Mouse (Mus musculus) embryonic facial prominence, embryonic 11.5 days (tissue): Measurements from ENCODE around the gene Tesk1. TPM values are rescaled to one million over a fixed set of nuclear protein-coding genes. Genes with fewer than 3 reads are reported as not detected.
A peak's percentile ranks its signal among the peaks of the same experiment; 100 is the strongest.

Source experiments
- ATAC-seq: fragments of 200-750 bp; cut with Nextera tagmentation; replicated peaks from 2 replicates; pipeline ENCODE4 v1.8.0; 2017; ENCODE audit warnings: low read depth; ENCODE audit not compliant: insufficient number of reproducible peaks, low FRiP score, low TSS enrichment
- DNase-seq: peaks from one replicate; pipeline ENCODE4 v3.0.0-alpha.2; 2015; ENCODE audit warnings: low spot score
- H3K27ac ChIP-seq: fragments of 300-500 bp; sonication (generic); replicated peaks from 2 replicates; pipeline ENCODE4 v1.5.1; 2014; ENCODE audit warnings: mild to moderate bottlenecking, low read depth, low read length, control low read depth
- H3K27me3 ChIP-seq: fragments of 300-500 bp; sonication (generic); 2 replicates; pipeline ENCODE4 v1.6.1; 2014; ENCODE audit warnings: mild to moderate bottlenecking, low read length, moderate library complexity, mixed read lengths; ENCODE audit not compliant: control insufficient read depth, insufficient read depth
- H3K36me3 ChIP-seq: fragments of 300-500 bp; sonication (generic); replicated peaks from 2 replicates; pipeline ENCODE4 v1.6.1; 2014; ENCODE audit warnings: low read depth, mild to moderate bottlenecking, low read length, moderate library complexity, mixed read lengths; ENCODE audit not compliant: control insufficient read depth, insufficient read depth
- H3K4me1 ChIP-seq: fragments of 300-500 bp; sonication (generic); 2 replicates; pipeline ENCODE4 v1.6.1; 2014; ENCODE audit warnings: low read length, mixed read lengths; ENCODE audit not compliant: control insufficient read depth, insufficient read depth
- H3K4me2 ChIP-seq: fragments of 300-500 bp; sonication (generic); 2 replicates; pipeline ENCODE4 v1.6.1; 2014; ENCODE audit warnings: low read depth, mild to moderate bottlenecking, control low read depth, low read length, moderate library complexity
- H3K4me3 ChIP-seq: fragments of 300-500 bp; sonication (generic); 2 replicates; pipeline ENCODE4 v1.5.1; 2014; ENCODE audit warnings: low read depth, low read length, control low read depth
- H3K9ac ChIP-seq: fragments of 300-500 bp; sonication (generic); replicated peaks from 2 replicates; pipeline ENCODE4 v1.6.1; 2014; ENCODE audit warnings: mild to moderate bottlenecking, control low read depth, low read length
- H3K9me3 ChIP-seq: fragments of 300-500 bp; sonication (generic); replicated peaks from 2 replicates; pipeline ENCODE4 v1.6.1; 2016; ENCODE audit warnings: mild to moderate bottlenecking, low read length, inconsistent platforms, mixed read lengths; ENCODE audit not compliant: control insufficient read depth
- whole genome bisulfite sequencing: fragments of 180-500 bp; shearing (Covaris S2); extraction: QIAGEN DNeasy Blood & Tissue Kit; methylation state at CpG from one replicate; pipeline ENCODE4 v1.1.7; 2014; 5-methylcytosine and 5-hydroxymethylcytosine counted together
- polyA plus RNA-seq: library from polyadenylated mRNA; unstranded; fragments of >200 nt; fragmentation: Nextera tagmentation; extraction: Ambion mirVana; gene quantifications from 2 replicates; pipeline ENCODE4 v1.2.1, GENCODE M21; 2014

Gene Tesk1
- polyA plus RNA-seq, 1 experiment from 2014 or later, result 8.2 TPM

GRCm38 (mm10) chr4:43447251-43447650, 5.5 kb downstream of the Tesk1 start:
- no peaks in the 10 kb centered on the region for H3K27me3 ChIP-seq
- DNase-seq, result no peak
- no peak overlapping the region for H3K4me2 ChIP-seq
- no peak overlapping the region for H3K4me3 ChIP-seq
- no peaks in the 10 kb centered on the region for H3K9me3 ChIP-seq
- H3K4me1 ChIP-seq, result peaks cover 4% of the 10 kb centered on the region; the same call in 1 of the 2 replicates
- H3K36me3 ChIP-seq, result peaks cover 8% of the 10 kb centered on the region
- no peak overlapping the region for H3K27ac ChIP-seq
- H3K9ac ChIP-seq, result no peak overlapping the region
- WGBS, result 95% methylated on average over 13 of the region's 13 CpGs
- ATAC-seq, result no peak

GRCm38 (mm10) chr4:43448554-43448953, 6.8 kb downstream of the Tesk1 start:
- no peak for ATAC-seq
- peaks cover 4% of the 10 kb centered on the region; the same call in 1 of the 2 replicates for H3K4me1 ChIP-seq
- WGBS, result 92% methylated on average over 3 of the region's 3 CpGs

GRCm38 (mm10) chr4:43452315-43452714, 10.6 kb downstream of the Tesk1 start:
- Histone ChIP-seq H3K27me3 (peaks cover 6% of the 10 kb centered on the region; the same call in 1 of the 2 replicates), H3K4me2 (no peak overlapping the region), H3K36me3 (no peaks in the 10 kb centered on the region; the same call in 1 of the 2 replicates), H3K9me3 (no peaks in the 10 kb centered on the region), H3K4me1 (no peaks in the 10 kb centered on the region; the same call in 1 of the 2 replicates), H3K9ac (no peak overlapping the region), H3K27ac (no peak overlapping the region), H3K4me3 (no peak overlapping the region)
- ATAC-seq (no peak), DNase-seq (no peak)
- 62% methylated on average over 11 of the region's 11 CpGs for WGBS

More at GRCm38 (mm10) chr4:43448554-43448953, 6.8 kb downstream of the Tesk1 start:
- no peak overlapping the region for H3K27ac ChIP-seq
- H3K27me3 ChIP-seq, result no peaks in the 10 kb centered on the region
- no peak overlapping the region for H3K4me3 ChIP-seq
- no peaks in the 10 kb centered on the region for H3K9me3 ChIP-seq
- no peak overlapping the region for H3K9ac ChIP-seq
- H3K36me3 ChIP-seq, result peaks cover 8% of the 10 kb centered on the region
- H3K4me2 ChIP-seq, result no peak overlapping the region
- no peak for DNase-seq

- no peak for ATAC-seq
- Histone ChIP-seq H3K4me2 (peak overlapping the region; percentile 41), H3K4me1 (no peaks in the 10 kb centered on the region; the same call in 1 of the 2 replicates), H3K27me3 (peaks cover 6% of the 10 kb centered on the region; the same call in 1 of the 2 replicates), H3K9ac (no peak overlapping the region), H3K4me3 (peak overlapping the region; percentile 5), H3K36me3 (no peaks in the 10 kb centered on the region), H3K27ac (no peak overlapping the region), H3K9me3 (no peaks in the 10 kb centered on the region)
- WGBS, result under 1% methylated on average over 14 of the region's 18 CpGs
- peak; percentile 38 for DNase-seq
Observed at GRCm38 (mm10) chr4:43453413-43453812, 11.7 kb downstream of the Tesk1 start.

- WGBS, result 31% methylated on average over 20 of the region's 20 CpGs
- Histone ChIP-seq H3K27ac (no peak within 1 kb of the TSS), H3K4me2 (peak within 1 kb of the TSS; percentile 41), H3K9ac (no peak within 1 kb of the TSS), H3K4me3 (peak within 1 kb of the TSS; percentile 5), H3K4me1 (no peaks in the 10 kb centered on the region; the same call in 1 of the 2 replicates), H3K9me3 (no peaks in the 10 kb centered on the region), H3K36me3 (no peaks in the 10 kb centered on the region), H3K27me3 (peaks cover 6% of the 10 kb centered on the region; the same call in 1 of the 2 replicates)
- DNase-seq, result peak; percentile 19
- no peak for ATAC-seq
Observed at GRCm38 (mm10) chr4:43454041-43454836, 12.5 kb downstream of the Tesk1 start, which contains the start of gene Cd72. Cd72 (minus strand) TSS chr4:43454628.

DNA sequence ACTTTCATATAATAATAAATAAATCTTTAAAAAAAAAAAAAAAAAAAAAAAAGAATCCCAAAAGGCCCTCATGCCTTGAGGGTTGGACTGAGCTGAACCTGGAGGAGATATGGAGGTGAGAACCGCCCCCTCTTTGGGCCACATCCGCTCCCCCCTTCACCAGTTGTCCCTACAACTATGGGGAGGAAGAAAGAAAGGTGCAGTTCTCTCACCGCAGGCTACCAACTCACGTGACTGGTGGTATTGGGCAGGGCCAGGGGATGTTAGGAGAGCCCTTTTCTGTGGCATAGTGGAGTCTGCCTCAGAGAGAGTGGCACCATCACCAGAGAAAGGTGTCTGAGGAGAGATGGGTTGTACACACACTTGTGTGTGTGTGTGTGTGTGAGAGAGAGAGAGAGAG, 14.7 kb downstream of the Tesk1 start:
- WGBS, result 25% methylated on average over 4 of the region's 4 CpGs
- no peak for DNase-seq
- ATAC-seq, result no peak
- Histone ChIP-seq H3K4me1 (no peaks in the 10 kb centered on the region; the same call in 1 of the 2 replicates), H3K36me3 (no peaks in the 10 kb centered on the region), H3K27ac (no peak overlapping the region), H3K27me3 (peaks cover 6% of the 10 kb centered on the region; the same call in 1 of the 2 replicates), H3K4me2 (no peak overlapping the region), H3K9ac (no peak overlapping the region), H3K4me3 (no peak overlapping the region), H3K9me3 (no peaks in the 10 kb centered on the region)

DNA sequence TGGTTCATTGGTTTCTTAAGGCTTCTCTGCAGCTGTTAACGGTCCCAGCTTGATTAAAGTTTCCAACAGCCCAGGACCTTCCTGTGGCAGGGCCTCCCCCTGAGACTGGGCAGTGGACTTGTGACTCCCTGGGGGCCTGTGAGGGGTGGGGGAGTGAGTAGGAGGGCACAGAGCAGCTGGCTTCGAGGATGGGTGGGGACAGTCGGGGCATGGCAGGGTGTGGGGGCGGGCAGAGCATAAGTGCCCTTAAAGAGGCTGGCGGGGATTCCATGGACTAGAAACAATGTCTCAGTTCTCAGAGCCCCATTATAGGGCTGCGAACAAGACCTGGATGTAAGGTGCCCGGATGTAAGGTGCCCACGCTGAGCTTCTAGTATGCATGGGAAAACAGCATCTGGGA, 15.4 kb downstream of the Tesk1 start:
- Histone ChIP-seq H3K4me2 (no peak overlapping the region), H3K36me3 (no peaks in the 10 kb centered on the region), H3K27me3 (peaks cover 6% of the 10 kb centered on the region; the same call in 1 of the 2 replicates), H3K4me3 (no peak overlapping the region), H3K9me3 (no peaks in the 10 kb centered on the region), H3K4me1 (no peaks in the 10 kb centered on the region; the same call in 1 of the 2 replicates), H3K27ac (no peak overlapping the region), H3K9ac (no peak overlapping the region)
- DNase-seq (no peak), ATAC-seq (no peak)
- WGBS, result 17% methylated on average over 8 of the region's 8 CpGs

DNA sequence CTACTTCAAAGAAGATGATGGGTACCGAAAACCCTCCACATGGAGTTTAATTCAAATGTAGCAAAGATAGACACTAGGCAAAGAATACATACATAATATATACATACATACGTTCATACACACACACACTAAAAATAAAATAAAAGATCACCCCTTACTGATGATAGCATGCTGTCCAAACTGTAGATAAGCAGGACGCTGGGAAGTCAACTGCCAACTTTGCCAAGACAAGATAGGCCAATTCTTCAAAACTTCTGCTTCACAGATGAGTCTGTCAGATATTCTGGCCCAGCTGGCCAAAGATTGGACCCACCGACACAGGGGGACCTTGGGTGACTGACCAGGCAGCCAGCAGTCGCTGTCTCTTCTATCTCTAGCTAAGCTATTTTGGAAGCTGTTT, 21.4 kb downstream of the Tesk1 start:
- H3K4me3 ChIP-seq, result no peak overlapping the region
- H3K9me3 ChIP-seq, result no peaks in the 10 kb centered on the region
- no peaks in the 10 kb centered on the region for H3K36me3 ChIP-seq
- 95% methylated on average over 5 of the region's 5 CpGs for WGBS
- H3K9ac ChIP-seq, result no peak overlapping the region
- ATAC-seq, result no peak
- DNase-seq, result no peak
- no peak overlapping the region for H3K4me2 ChIP-seq
- H3K4me1 ChIP-seq, result no peaks in the 10 kb centered on the region
- no peaks in the 10 kb centered on the region for H3K27me3 ChIP-seq
- H3K27ac ChIP-seq, result no peak overlapping the region
